Mouse (Mus musculus) liver, embryonic 15.5 days (tissue): ENCODE data around the gene Tmem98. TPM values are rescaled to one million over a fixed set of nuclear protein-coding genes. Genes with fewer than 3 reads are reported as not detected.

ENCODE experiments used
- ATAC-seq: fragments of 200-750 bp; cut with Nextera tagmentation; 2 replicates; pipeline ENCODE4 v1.8.0; 2017; ENCODE audit warnings: moderate number of reproducible peaks, mild to moderate bottlenecking, moderate library complexity; ENCODE audit not compliant: insufficient read depth
- H3K27ac ChIP-seq: fragments of 300-500 bp; sonication (generic); replicated peaks from 2 replicates; pipeline ENCODE4 v1.5.1; 2015; ENCODE audit warnings: mild to moderate bottlenecking, inconsistent platforms
- H3K27me3 ChIP-seq: fragments of 300-500 bp; sonication (generic); 2 replicates; pipeline ENCODE4 v1.6.1; 2015; ENCODE audit warnings: mild to moderate bottlenecking, inconsistent platforms
- H3K36me3 ChIP-seq: fragments of 300-500 bp; sonication (generic); replicated peaks from 2 replicates; pipeline ENCODE4 v1.6.1; 2015; ENCODE audit warnings: moderate library complexity, mild to moderate bottlenecking, inconsistent platforms
- H3K4me1 ChIP-seq: fragments of 300-500 bp; sonication (generic); replicated peaks from 2 replicates; pipeline ENCODE4 v1.6.1; 2015; ENCODE audit warnings: inconsistent platforms
- H3K4me2 ChIP-seq: fragments of 300-500 bp; sonication (generic); 2 replicates; pipeline ENCODE4 v1.6.1; 2015; ENCODE audit warnings: moderate library complexity, mild to moderate bottlenecking, inconsistent platforms
- H3K4me3 ChIP-seq: fragments of 300-500 bp; sonication (generic); replicated peaks from 2 replicates; pipeline ENCODE4 v1.5.1; 2015; ENCODE audit warnings: mild to moderate bottlenecking, inconsistent platforms
- H3K9ac ChIP-seq: fragments of 300-500 bp; sonication (generic); 2 replicates; pipeline ENCODE4 v1.6.1; 2015; ENCODE audit warnings: moderate library complexity, mild to moderate bottlenecking, inconsistent platforms
- H3K9me3 ChIP-seq: fragments of 300-500 bp; sonication (generic); replicated peaks from 2 replicates; pipeline ENCODE4 v1.6.1; 2016; ENCODE audit warnings: inconsistent platforms
- WGBS: fragments of 180-500 bp; shearing (Covaris S2); methylation state at CpG from one replicate; pipeline ENCODE4 v1.1.7; 2015; ENCODE audit warnings: mixed read lengths; ENCODE audit not compliant: insufficient replicate concordance; 5-methylcytosine and 5-hydroxymethylcytosine counted together
- polyA plus RNA-seq: library from polyadenylated mRNA; unstranded; fragments of >200 nt; fragmentation: Nextera tagmentation; extraction: Ambion mirVana; gene quantifications from 2 replicates; pipeline ENCODE4 v1.2.1, GENCODE M21; 2015

The Tmem98 gene
- polyA plus RNA-seq, 1 experiment from 2014 or later: 9.1 TPM

GRCm38 (mm10) chr11:80777708-80778107, 32.3 kb upstream of the Tmem98 start:
- Histone ChIP-seq H3K4me3 (peak overlapping the region; percentile 76), H3K9ac (no peak overlapping the region)

GRCm38 (mm10) chr11:80778157-80778556, 31.8 kb upstream of the Tmem98 start:
- Histone ChIP-seq H3K9ac (no peak overlapping the region), H3K4me1 (peaks cover 46% of the 10 kb centered on the region), H3K9me3 (no peaks in the 10 kb centered on the region), H3K27me3 (peaks cover 16% of the 10 kb centered on the region), H3K27ac (no peak overlapping the region), H3K4me2 (peak overlapping the region; percentile 89), H3K36me3 (no peaks in the 10 kb centered on the region), H3K4me3 (peak overlapping the region; percentile 76)
- WGBS: 65% methylated on average over 6 of the region's 6 CpGs
- ATAC-seq: no peak

More at GRCm38 (mm10) chr11:80777708-80778107, 32.3 kb upstream of the Tmem98 start:
- no peak overlapping the region for H3K27ac ChIP-seq
- ATAC-seq: no peak
- no peaks in the 10 kb centered on the region for H3K9me3 ChIP-seq
- WGBS: 82% methylated on average over 2 of the region's 2 CpGs
- H3K27me3 ChIP-seq: peaks cover 16% of the 10 kb centered on the region
- H3K36me3 ChIP-seq: no peaks in the 10 kb centered on the region
- peak overlapping the region; percentile 89 for H3K4me2 ChIP-seq
- H3K4me1 ChIP-seq: peaks cover 41% of the 10 kb centered on the region

- H3K27ac ChIP-seq: peak overlapping the region; percentile 96
- peak overlapping the region; percentile 76 for H3K4me3 ChIP-seq
- H3K36me3 ChIP-seq: no peaks in the 10 kb centered on the region
- peak overlapping the region; percentile 84 for H3K9ac ChIP-seq
- peaks cover 54% of the 10 kb centered on the region for H3K4me1 ChIP-seq
- peak overlapping the region; percentile 89 for H3K4me2 ChIP-seq
- H3K9me3 ChIP-seq: no peaks in the 10 kb centered on the region
- 7% methylated on average over 18 of the region's 18 CpGs for WGBS
- no peak for ATAC-seq
- peaks cover 16% of the 10 kb centered on the region for H3K27me3 ChIP-seq
These were observed 31.0 kb upstream of the Tmem98 start for GRCm38 (mm10) chr11:80778916-80779526.

- H3K9me3 ChIP-seq: no peaks in the 10 kb centered on the region
- peaks cover 13% of the 10 kb centered on the region for H3K27me3 ChIP-seq
- H3K4me2 ChIP-seq: peak within 1 kb of the TSS; percentile 89
- peak within 1 kb of the TSS; percentile 96 for H3K27ac ChIP-seq
- ATAC-seq: peak; percentile 87
- no peaks in the 10 kb centered on the region for H3K36me3 ChIP-seq
- peaks cover 61% of the 10 kb centered on the region for H3K4me1 ChIP-seq
- peak within 1 kb of the TSS; percentile 84 for H3K9ac ChIP-seq
- WGBS: under 1% methylated on average over 66 of the region's 87 CpGs
- H3K4me3 ChIP-seq: peak within 1 kb of the TSS; percentile 76
These were observed 30.2 kb upstream of the Tmem98 start, which contains the start of gene Myo1d for GRCm38 (mm10) chr11:80779527-80780344. Myo1d (minus strand) TSS chr11:80780025.

GRCm38 (mm10) chr11:80781535-80781934, 28.4 kb upstream of the Tmem98 start:
- H3K27ac ChIP-seq: peak overlapping the region; percentile 95
- no peak overlapping the region for H3K9ac ChIP-seq
- H3K27me3 ChIP-seq: peaks cover 5% of the 10 kb centered on the region
- no peak overlapping the region for H3K4me3 ChIP-seq
- no peak overlapping the region for H3K4me2 ChIP-seq
- no peaks in the 10 kb centered on the region for H3K36me3 ChIP-seq
- WGBS: 89% methylated on average over 2 of the region's 2 CpGs
- no peaks in the 10 kb centered on the region for H3K9me3 ChIP-seq
- H3K4me1 ChIP-seq: peaks cover 79% of the 10 kb centered on the region
- no peak for ATAC-seq

GRCm38 (mm10) chr11:80783460-80783859, 26.5 kb upstream of the Tmem98 start:
- peak overlapping the region; percentile 34 for H3K4me3 ChIP-seq
- 14% methylated on average over 7 of the region's 7 CpGs for WGBS
- H3K27ac ChIP-seq: peak overlapping the region; percentile 95
- peak overlapping the region; percentile 7; the same call in 1 of the 2 replicates for H3K9ac ChIP-seq
- no peaks in the 10 kb centered on the region for H3K27me3 ChIP-seq
- H3K9me3 ChIP-seq: no peaks in the 10 kb centered on the region
- peak; percentile 8 for ATAC-seq
- peak overlapping the region; percentile 67 for H3K4me2 ChIP-seq
- H3K4me1 ChIP-seq: peaks cover 75% of the 10 kb centered on the region
- H3K36me3 ChIP-seq: no peaks in the 10 kb centered on the region

GRCm38 (mm10) chr11:80784294-80784743, 25.7 kb upstream of the Tmem98 start:
- peak overlapping the region; percentile 95 for H3K27ac ChIP-seq
- WGBS: 10% methylated on average over 3 of the region's 3 CpGs

GRCm38 (mm10) chr11:80785672-80786071, 24.3 kb upstream of the Tmem98 start:
- H3K4me2 ChIP-seq: no peak overlapping the region
- no peaks in the 10 kb centered on the region for H3K27me3 ChIP-seq
- no peaks in the 10 kb centered on the region for H3K36me3 ChIP-seq
- no peak overlapping the region for H3K9ac ChIP-seq
- ATAC-seq: no peak
- WGBS: 34% methylated on average over 5 of the region's 5 CpGs
- peak overlapping the region; percentile 95 for H3K27ac ChIP-seq
- H3K9me3 ChIP-seq: no peaks in the 10 kb centered on the region
- no peak overlapping the region for H3K4me3 ChIP-seq
- H3K4me1 ChIP-seq: peaks cover 72% of the 10 kb centered on the region

More at GRCm38 (mm10) chr11:80784294-80784743, 25.7 kb upstream of the Tmem98 start:
- Histone ChIP-seq H3K4me2 (peak overlapping the region; percentile 67), H3K9ac (peak overlapping the region; percentile 51), H3K27me3 (no peaks in the 10 kb centered on the region), H3K9me3 (no peaks in the 10 kb centered on the region), H3K4me3 (peak overlapping the region; percentile 34), H3K36me3 (no peaks in the 10 kb centered on the region), H3K4me1 (peaks cover 69% of the 10 kb centered on the region)
- ATAC-seq: peak; percentile 71

- 62% methylated on average over 7 of the region's 7 CpGs for WGBS
- Histone ChIP-seq H3K9me3 (no peaks in the 10 kb centered on the region), H3K27me3 (no peaks in the 10 kb centered on the region), H3K9ac (0 out of 2 replicates have a peak overlapping the region, but pooled peaks have one; percentile 28), H3K4me3 (no peak overlapping the region), H3K4me2 (no peak overlapping the region), H3K36me3 (no peaks in the 10 kb centered on the region), H3K4me1 (peaks cover 64% of the 10 kb centered on the region), H3K27ac (peak overlapping the region; percentile 58)
- ATAC-seq: no peak
These were observed 20.2 kb upstream of the Tmem98 start for GRCm38 (mm10) chr11:80789647-80790240.

GRCm38 (mm10) chr11:80790413-80790812, 19.6 kb upstream of the Tmem98 start:
- Histone ChIP-seq H3K4me2 (no peak overlapping the region), H3K9ac (peak overlapping the region; percentile 28), H3K9me3 (no peaks in the 10 kb centered on the region), H3K27me3 (no peaks in the 10 kb centered on the region), H3K36me3 (no peaks in the 10 kb centered on the region), H3K4me3 (no peak overlapping the region), H3K4me1 (peaks cover 58% of the 10 kb centered on the region), H3K27ac (peak overlapping the region; percentile 58)
- 55% methylated on average over 3 of the region's 3 CpGs for WGBS
- no peak for ATAC-seq
